Comparison of ENCODE assay signal across 19 mouse cellular contexts in the genomic region with DNA sequence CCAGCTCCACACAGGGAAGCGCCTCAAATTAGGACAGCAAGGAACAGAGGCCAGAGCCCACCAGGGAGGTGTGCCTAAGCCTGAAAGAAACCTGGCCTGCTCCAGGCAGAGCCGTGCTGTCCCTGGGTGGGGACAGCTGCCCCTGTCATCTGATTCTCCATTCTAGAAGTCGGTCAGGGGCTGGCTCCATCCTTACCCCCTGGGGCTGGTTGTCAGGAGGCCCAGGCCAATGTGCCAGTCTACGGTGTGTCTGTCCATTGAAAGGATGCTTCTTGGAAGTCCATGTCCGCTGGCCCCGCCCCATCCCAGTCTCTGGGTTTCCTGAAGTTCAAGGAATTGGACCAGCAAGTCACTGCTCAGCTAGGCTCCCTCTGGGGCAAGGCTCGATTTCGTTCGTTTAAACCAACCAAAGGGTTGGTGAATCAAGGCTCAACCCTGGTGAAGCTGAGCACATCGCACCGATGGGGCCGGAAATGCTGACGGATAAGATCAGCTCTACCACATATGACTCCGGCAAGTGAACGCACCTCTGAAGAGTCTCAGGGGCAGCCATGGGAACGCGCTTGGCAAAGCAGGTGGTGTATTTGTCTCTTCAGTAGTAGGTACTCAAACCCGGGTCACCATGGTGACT. TPM values are rescaled to one million over a fixed set of nuclear protein-coding genes. Genes with fewer than 3 reads are reported as not detected.
DNase-seq lines count a peak whose midpoint lies in the region; ATAC-seq lines count a peak whose summit lies in the region.
"Had no signal": no experiment of that assay in that cellular context is flagged by ENCODE, and none has a peak within 500 bp of the region (broad histone marks: within the 10 kb centered on the region; RNA-seq: fewer than 3 reads in every experiment).

No protein-coding gene starts in this region.

- peak overlapping the region; percentile 27; the same call in 1 of the 2 replicates for H3K9ac ChIP-seq in heart, embryonic 12.5 days
- H3K9ac ChIP-seq in midbrain, embryonic 12.5 days (replicated peaks) = 0 out of 2 replicates have a peak overlapping the region, but pooled peaks have one; percentile 8
- H3K9ac ChIP-seq in midbrain, embryonic 16.5 days (ENCODE audit: low read depth, low read length) = no peak overlapping the region
- H3K9ac ChIP-seq: hindbrain, embryonic 14.5 days had no signal

- DNase-seq in cerebellum, postnatal 10 days = peak; percentile 72 to 78
- no peak for DNase-seq in heart, adult 18-20 months
- no peak for DNase-seq in adrenal gland, postnatal 4 days (ENCODE audit: low spot score in 2 of 2)
- DNase-seq: gastrocnemius, postnatal 25 days; kidney, adult 2 months; kidney, postnatal 25 days; lung, adult 2 months; right cerebral cortex, postnatal 14 days; thymus, postnatal 36 days had no signal

- ATAC-seq in cerebellum, adult (ENCODE audit: insufficient number of reproducible peaks, low FRiP score, low TSS enrichment) = no peak
- ATAC-seq in heart, embryonic 12.5 days (ENCODE audit: insufficient number of reproducible peaks, low FRiP score) = peak; percentile 27; the same call in 1 of the 2 replicates
- no peak for ATAC-seq in midbrain, embryonic 12.5 days (ENCODE audit: low FRiP score, low read depth)
- ATAC-seq in midbrain, embryonic 16.5 days = no peak
- ATAC-seq in megakaryocyte-erythroid progenitor cell, adult 5-6 weeks (replicated peaks; ENCODE audit: low FRiP score, low TSS enrichment, poor library complexity, severe bottlenecking) = peak; percentile 20; the same call in 1 of the 2 replicates

- peak overlapping the region; percentile 91 for H3K27ac ChIP-seq in heart, embryonic 12.5 days (ENCODE audit: poor library complexity, severe bottlenecking)
- H3K27ac ChIP-seq in midbrain, embryonic 12.5 days (replicated peaks) = no peak overlapping the region
- H3K27ac ChIP-seq in midbrain, embryonic 16.5 days (ENCODE audit: low read length) = no peak overlapping the region
- H3K27ac ChIP-seq: hindbrain, embryonic 14.5 days; stomach, postnatal 0 days had no signal

- 0 out of 2 replicates have a peak, but pooled peaks cover 3% of the 10 kb centered on the region for H3K27me3 ChIP-seq in heart, embryonic 12.5 days (replicated peaks)
- peaks cover 20% of the 10 kb centered on the region for H3K27me3 ChIP-seq in midbrain, embryonic 12.5 days
- H3K27me3 ChIP-seq in midbrain, embryonic 16.5 days (ENCODE audit: control insufficient read depth, insufficient read depth, low read depth, low read length) = no peaks in the 10 kb centered on the region

- 45% methylated on average over 18 of the region's 18 CpGs for WGBS in heart, embryonic 12.5 days
- WGBS in midbrain, embryonic 12.5 days = 76% methylated on average over 18 of the region's 18 CpGs
- 73% methylated on average over 18 of the region's 18 CpGs for WGBS in midbrain, embryonic 16.5 days

- H3K9me3 ChIP-seq in heart, embryonic 12.5 days (replicated peaks) = peaks cover 3% of the 10 kb centered on the region; the same call in 1 of the 2 replicates
- H3K9me3 ChIP-seq in midbrain, embryonic 12.5 days = no peaks in the 10 kb centered on the region
- no peaks in the 10 kb centered on the region for H3K9me3 ChIP-seq in midbrain, embryonic 16.5 days (replicated peaks; ENCODE audit: control insufficient read depth, low read length, poor library complexity, severe bottlenecking)

- H3K4me2 ChIP-seq in heart, embryonic 12.5 days = peak overlapping the region; percentile 59
- no peak overlapping the region for H3K4me2 ChIP-seq in midbrain, embryonic 12.5 days (replicated peaks)
- H3K4me2 ChIP-seq in midbrain, embryonic 16.5 days (ENCODE audit: low read length) = no peak overlapping the region
- H3K4me2 ChIP-seq: hindbrain, embryonic 14.5 days had no signal

- no peaks in the 10 kb centered on the region for H3K36me3 ChIP-seq in heart, embryonic 12.5 days
- no peaks in the 10 kb centered on the region for H3K36me3 ChIP-seq in midbrain, embryonic 12.5 days
- no peaks in the 10 kb centered on the region for H3K36me3 ChIP-seq in midbrain, embryonic 16.5 days (ENCODE audit: control insufficient read depth, insufficient read depth, low read length)

- H3K4me1 ChIP-seq in heart, embryonic 12.5 days (replicated peaks) = peaks cover 44% of the 10 kb centered on the region
- peaks cover 7% of the 10 kb centered on the region for H3K4me1 ChIP-seq in midbrain, embryonic 12.5 days
- peaks cover 8% of the 10 kb centered on the region for H3K4me1 ChIP-seq in midbrain, embryonic 16.5 days (ENCODE audit: control insufficient read depth, insufficient read depth, low read length)

- H3K4me3 ChIP-seq in heart, embryonic 12.5 days = peak overlapping the region; percentile 17; the same call in 1 of the 2 replicates
- H3K4me3 ChIP-seq in midbrain, embryonic 12.5 days = no peak overlapping the region
- no peak overlapping the region for H3K4me3 ChIP-seq in midbrain, embryonic 16.5 days (ENCODE audit: low read depth, low read length)

RNA-seq across cellular contexts. Expression of a gene that starts 5.5 kb away (rescaled TPM):
- polyA plus RNA-seq in heart, embryonic 12.5 days (2016; fragmentation: Nextera tagmentation; extraction: Ambion mirVana) = 14.9 and 18.1 TPM in 2 replicates
- 1 to 10 TPM; 4.8 to 8.0 TPM for total RNA-seq in heart, adult 18-20 months (2021)
- 32.6 and 33.3 TPM in 2 replicates for polyA plus RNA-seq in midbrain, embryonic 12.5 days (2016; fragmentation: Nextera tagmentation; extraction: Ambion mirVana)
- polyA plus RNA-seq in midbrain, embryonic 16.5 days (2015; fragmentation: Nextera tagmentation; extraction: Ambion mirVana) = 44.9 and 46.5 TPM in 2 replicates
- 12.1 and 25.9 TPM in 2 replicates for total RNA-seq in megakaryocyte-erythroid progenitor cell, adult 5-6 weeks (2014; fragmentation: Nextera tagmentation)
- total RNA-seq in megakaryocyte-erythroid progenitor cell, adult 5-6 weeks (2017) = 26.8 and 33.9 TPM in 2 replicates
- 10 to 100 TPM; 23.2 to 24.5 TPM for total RNA-seq in adrenal gland, postnatal 4 days (2021)

RNA-seq across cellular contexts. Expression of a gene that starts 21.7 kb away (rescaled TPM):
- 90.7 and 93.9 TPM in 2 replicates for polyA plus RNA-seq in heart, embryonic 12.5 days (2016; fragmentation: Nextera tagmentation; extraction: Ambion mirVana)
- 100 to 1,000 TPM; 195 to 199 TPM for total RNA-seq in heart, adult 18-20 months (2021)
- polyA plus RNA-seq in midbrain, embryonic 12.5 days (2016; fragmentation: Nextera tagmentation; extraction: Ambion mirVana) = 0.24 and 0.28 TPM in 2 replicates
- polyA plus RNA-seq in midbrain, embryonic 16.5 days (2015; fragmentation: Nextera tagmentation; extraction: Ambion mirVana) = 0.45 and 0.62 TPM in 2 replicates
- total RNA-seq in megakaryocyte-erythroid progenitor cell, adult 5-6 weeks (2014; fragmentation: Nextera tagmentation) = not detected in 2 replicates
- total RNA-seq in megakaryocyte-erythroid progenitor cell, adult 5-6 weeks (2017) = not detected in 2 replicates
- total RNA-seq in adrenal gland, postnatal 4 days (2021) = 1 to 10 TPM in 1 of 2 experiments, under 1 TPM in 1; 0.56 to 2.1 TPM
- polyA plus RNA-seq: liver, adult 2 months had no signal

RNA-seq across cellular contexts. Expression of a gene that starts 39.3 kb away (rescaled TPM):
- polyA plus RNA-seq in heart, embryonic 12.5 days (2016; fragmentation: Nextera tagmentation; extraction: Ambion mirVana) = 4.5 TPM in 2 replicates
- 1 to 10 TPM; 5.1 to 6.3 TPM for total RNA-seq in heart, adult 18-20 months (2021)
- 5.7 and 6.0 TPM in 2 replicates for polyA plus RNA-seq in midbrain, embryonic 12.5 days (2016; fragmentation: Nextera tagmentation; extraction: Ambion mirVana)
- 12.9 and 16.2 TPM in 2 replicates for polyA plus RNA-seq in midbrain, embryonic 16.5 days (2015; fragmentation: Nextera tagmentation; extraction: Ambion mirVana)
- not detected in 2 replicates for total RNA-seq in megakaryocyte-erythroid progenitor cell, adult 5-6 weeks (2014; fragmentation: Nextera tagmentation)
- 0.52 TPM in 1 of 2 replicates, not detected in the other for total RNA-seq in megakaryocyte-erythroid progenitor cell, adult 5-6 weeks (2017)
- 10 to 100 TPM in 1 of 2 experiments, 1 to 10 TPM in 1; 9.4 to 10.8 TPM for total RNA-seq in adrenal gland, postnatal 4 days (2021)

RNA-seq across cellular contexts. Expression of a gene that starts 46.4 kb away (rescaled TPM):
- not detected in 2 replicates for polyA plus RNA-seq in heart, embryonic 12.5 days (2016; fragmentation: Nextera tagmentation; extraction: Ambion mirVana)
- total RNA-seq in heart, adult 18-20 months (2021) = not detected
- not detected in 2 replicates for polyA plus RNA-seq in midbrain, embryonic 12.5 days (2016; fragmentation: Nextera tagmentation; extraction: Ambion mirVana)
- polyA plus RNA-seq in midbrain, embryonic 16.5 days (2015; fragmentation: Nextera tagmentation; extraction: Ambion mirVana) = not detected in 2 replicates
- not detected in 2 replicates for total RNA-seq in megakaryocyte-erythroid progenitor cell, adult 5-6 weeks (2014; fragmentation: Nextera tagmentation)
- not detected in 2 replicates for total RNA-seq in megakaryocyte-erythroid progenitor cell, adult 5-6 weeks (2017)
- total RNA-seq in adrenal gland, postnatal 4 days (2021) = not detected
- total RNA-seq: gastrocnemius, postnatal 25 days; layer of hippocampus, postnatal 10 days; left cerebral cortex, postnatal 14 days; liver, adult 2 months had no signal
- polyA plus RNA-seq: liver, adult 2 months; lung, adult 2 months; stomach, postnatal 0 days had no signal

RNA-seq across cellular contexts. Expression of a gene that starts 47.8 kb away (rescaled TPM):
- polyA plus RNA-seq in heart, embryonic 12.5 days (2016; fragmentation: Nextera tagmentation; extraction: Ambion mirVana) = 11.2 and 12.3 TPM in 2 replicates
- total RNA-seq in heart, adult 18-20 months (2021) = 1 to 10 TPM; 3.3 to 3.6 TPM
- polyA plus RNA-seq in midbrain, embryonic 12.5 days (2016; fragmentation: Nextera tagmentation; extraction: Ambion mirVana) = 17.7 and 19.6 TPM in 2 replicates
- polyA plus RNA-seq in midbrain, embryonic 16.5 days (2015; fragmentation: Nextera tagmentation; extraction: Ambion mirVana) = 12.4 and 13.4 TPM in 2 replicates
- total RNA-seq in megakaryocyte-erythroid progenitor cell, adult 5-6 weeks (2014; fragmentation: Nextera tagmentation) = 18.2 and 20.3 TPM in 2 replicates
- 14.9 and 15.2 TPM in 2 replicates for total RNA-seq in megakaryocyte-erythroid progenitor cell, adult 5-6 weeks (2017)
- 10 to 100 TPM; 11.3 to 12.5 TPM for total RNA-seq in adrenal gland, postnatal 4 days (2021)

Comparison
In these comparisons a context has a peak if more than half of its experiments do, and no peak if none do; other contexts are left out.
1. DNase-seq: peak in cerebellum, postnatal 10 days (2 of 2); none in heart, adult 18-20 months (0 of 2) and adrenal gland, postnatal 4 days (0 of 2).
2. ATAC-seq: peak in heart, embryonic 12.5 days (single experiment) and megakaryocyte-erythroid progenitor cell, adult 5-6 weeks (single experiment); none in cerebellum, adult (single experiment), midbrain, embryonic 12.5 days (single experiment) and midbrain, embryonic 16.5 days (single experiment).
3. RNA of a gene that starts 21.7 kb away (total RNA-seq): 195 to 199 TPM in heart, adult 18-20 months; 0.56 to 2.1 TPM in adrenal gland, postnatal 4 days and not detected in megakaryocyte-erythroid progenitor cell, adult 5-6 weeks; every median in the first group is over 10 times any median in the second.
4. RNA of a gene that starts 39.3 kb away (total RNA-seq): 9.4 to 10.8 TPM in adrenal gland, postnatal 4 days and 5.1 to 6.3 TPM in heart, adult 18-20 months; 0.52 TPM in megakaryocyte-erythroid progenitor cell, adult 5-6 weeks; every median in the first group is over 4 times any median in the second.